Mouse (Mus musculus) hindbrain, embryonic 11.5 days (tissue): Measurements from ENCODE around the gene Vezf1. TPM values are rescaled to one million over a fixed set of nuclear protein-coding genes. Genes with fewer than 3 reads are reported as not detected.

Experiments
- ATAC-seq: fragments of 200-750 bp; cut with Nextera tagmentation; 2 replicates; pipeline ENCODE4 v1.8.0; 2017; ENCODE audit warnings: mild to moderate bottlenecking, moderate TSS enrichment, moderate library complexity; ENCODE audit not compliant: low FRiP score
- DNase-seq: peaks from one replicate; pipeline ENCODE4 v3.0.0-alpha.2; 2015; ENCODE audit warnings: low spot score
- H3K27ac ChIP-seq: fragments of 300-500 bp; sonication (generic); 2 replicates; pipeline ENCODE4 v1.5.1; 2014; ENCODE audit warnings: mild to moderate bottlenecking, low read depth, low read length
- H3K27me3 ChIP-seq: fragments of 300-500 bp; sonication (generic); 2 replicates; pipeline ENCODE4 v1.6.1; 2014; ENCODE audit warnings: mild to moderate bottlenecking, low read length, moderate library complexity, mixed read lengths; ENCODE audit not compliant: control insufficient read depth, insufficient read depth
- H3K36me3 ChIP-seq: fragments of 300-500 bp; sonication (generic); 2 replicates; pipeline ENCODE4 v1.6.1; 2014; ENCODE audit warnings: mild to moderate bottlenecking, low read length, moderate library complexity, mixed read lengths; ENCODE audit not compliant: control insufficient read depth, insufficient read depth
- H3K4me1 ChIP-seq: fragments of 300-500 bp; sonication (generic); replicated peaks from 2 replicates; pipeline ENCODE4 v1.6.1; 2014; ENCODE audit warnings: low read length, mixed read lengths; ENCODE audit not compliant: control insufficient read depth, insufficient read depth
- H3K4me2 ChIP-seq: fragments of 300-500 bp; sonication (generic); replicated peaks from 2 replicates; pipeline ENCODE4 v1.6.1; 2014; ENCODE audit warnings: mild to moderate bottlenecking, low read depth, low read length
- H3K4me3 ChIP-seq: fragments of 300-500 bp; sonication (generic); 2 replicates; pipeline ENCODE4 v1.5.1; 2014; ENCODE audit warnings: low read depth, low read length
- H3K9ac ChIP-seq: fragments of 300-500 bp; sonication (generic); 2 replicates; pipeline ENCODE4 v1.6.1; 2014; ENCODE audit warnings: low read depth, low read length
- H3K9me3 ChIP-seq: fragments of 300-500 bp; sonication (generic); 2 replicates; pipeline ENCODE4 v1.6.1; 2016; ENCODE audit warnings: low read length; ENCODE audit not compliant: control insufficient read depth
- WGBS: fragments of 180-500 bp; shearing (Covaris S2); extraction: QIAGEN DNeasy Blood & Tissue Kit; methylation state at CpG from one replicate; pipeline ENCODE4 v1.1.7; 2014; 5-methylcytosine and 5-hydroxymethylcytosine counted together
- polyA plus RNA-seq: library from polyadenylated mRNA; unstranded; fragments of >200 nt; fragmentation: Nextera tagmentation; extraction: Ambion mirVana; gene quantifications from 2 replicates; pipeline ENCODE4 v1.2.1, GENCODE M21; 2014

The Vezf1 gene
- polyA plus RNA-seq, 1 experiment from 2014 or later, result 80.7 TPM

GRCm38 (mm10) chr11:88061892-88062625 is 6.0 kb upstream of the Vezf1 start:
- Histone ChIP-seq H3K9ac (no peak overlapping the region), H3K27me3 (no peaks in the 10 kb centered on the region), H3K4me2 (no peak overlapping the region), H3K9me3 (no peaks in the 10 kb centered on the region), H3K27ac (no peak overlapping the region), H3K4me1 (no peaks in the 10 kb centered on the region), H3K4me3 (no peak overlapping the region), H3K36me3 (no peaks in the 10 kb centered on the region)
- ATAC-seq, result no peak
- 82% methylated on average over 2 of the region's 2 CpGs for WGBS
- DNase-seq, result no peak

GRCm38 (mm10) chr11:88065732-88066131 is 2.3 kb upstream of the Vezf1 start:
- Histone ChIP-seq H3K9ac (no peak overlapping the region), H3K36me3 (no peaks in the 10 kb centered on the region), H3K4me3 (no peak overlapping the region), H3K4me1 (0 out of 2 replicates have a peak, but pooled peaks cover 3% of the 10 kb centered on the region), H3K27ac (no peak overlapping the region), H3K27me3 (no peaks in the 10 kb centered on the region), H3K4me2 (no peak overlapping the region), H3K9me3 (no peaks in the 10 kb centered on the region)
- ATAC-seq (no peak), DNase-seq (no peak)

- Histone ChIP-seq H3K9me3 (no peaks in the 10 kb centered on the region), H3K9ac (peak overlapping the region; percentile 100), H3K4me3 (peak overlapping the region; percentile 97), H3K4me2 (peak overlapping the region; percentile 66), H3K27ac (peak overlapping the region; percentile 99), H3K27me3 (no peaks in the 10 kb centered on the region), H3K36me3 (no peaks in the 10 kb centered on the region), H3K4me1 (0 out of 2 replicates have a peak, but pooled peaks cover 6% of the 10 kb centered on the region)
- DNase-seq (no peak), ATAC-seq (no peak)
- 4% methylated on average over 8 of the region's 8 CpGs for WGBS
These were observed 891 bp upstream of the Vezf1 start for GRCm38 (mm10) chr11:88067191-88067585.

GRCm38 (mm10) chr11:88068411-88069245 is 549 bp downstream of the Vezf1 start:
- Histone ChIP-seq H3K9me3 (no peaks in the 10 kb centered on the region), H3K27me3 (no peaks in the 10 kb centered on the region), H3K9ac (peak overlapping the region; percentile 100), H3K4me3 (peak overlapping the region; percentile 97), H3K27ac (peak overlapping the region; percentile 99), H3K36me3 (no peaks in the 10 kb centered on the region), H3K4me2 (peak overlapping the region; percentile 53), H3K4me1 (0 out of 2 replicates have a peak, but pooled peaks cover 8% of the 10 kb centered on the region)
- peak; percentile 74 for ATAC-seq
- DNase-seq, result peak; percentile 68
- 1% methylated on average over 50 of the region's 92 CpGs for WGBS

GRCm38 (mm10) chr11:88069246-88069570 is 1.1 kb downstream of the Vezf1 start:
- H3K36me3 ChIP-seq, result no peaks in the 10 kb centered on the region
- peak overlapping the region; percentile 99 for H3K27ac ChIP-seq
- peak overlapping the region; percentile 97 for H3K4me3 ChIP-seq
- DNase-seq, result no peak
- peak overlapping the region; percentile 53 for H3K4me2 ChIP-seq
- no peaks in the 10 kb centered on the region for H3K9me3 ChIP-seq
- WGBS, result under 1% methylated on average over 12 of the region's 12 CpGs
- no peaks in the 10 kb centered on the region for H3K27me3 ChIP-seq
- 0 out of 2 replicates have a peak, but pooled peaks cover 8% of the 10 kb centered on the region for H3K4me1 ChIP-seq
- ATAC-seq, result no peak
- H3K9ac ChIP-seq, result peak overlapping the region; percentile 100

GRCm38 (mm10) chr11:88070392-88070791 is 2.3 kb downstream of the Vezf1 start:
- Histone ChIP-seq H3K27ac (0 out of 2 replicates have a peak overlapping the region, but pooled peaks have one; percentile 1), H3K9me3 (no peaks in the 10 kb centered on the region), H3K9ac (peak overlapping the region; percentile 40), H3K4me2 (peak overlapping the region; percentile 53), H3K27me3 (no peaks in the 10 kb centered on the region), H3K4me1 (0 out of 2 replicates have a peak, but pooled peaks cover 8% of the 10 kb centered on the region), H3K4me3 (peak overlapping the region; percentile 97), H3K36me3 (no peaks in the 10 kb centered on the region)
- no peak for DNase-seq
- 34% methylated on average over 4 of the region's 4 CpGs for WGBS
- no peak for ATAC-seq

GRCm38 (mm10) chr11:88071113-88071512 is 3.0 kb downstream of the Vezf1 start:
- Histone ChIP-seq H3K9ac (peak overlapping the region; percentile 40; the same call in 1 of the 2 replicates), H3K4me1 (0 out of 2 replicates have a peak, but pooled peaks cover 8% of the 10 kb centered on the region), H3K4me2 (peak overlapping the region; percentile 53), H3K27me3 (no peaks in the 10 kb centered on the region), H3K36me3 (no peaks in the 10 kb centered on the region), H3K27ac (no peak overlapping the region), H3K4me3 (peak overlapping the region; percentile 97; the same call in 1 of the 2 replicates), H3K9me3 (no peaks in the 10 kb centered on the region)
- DNase-seq, result no peak
- 54% methylated on average over 5 of the region's 5 CpGs for WGBS
- no peak for ATAC-seq

- Histone ChIP-seq H3K27me3 (no peaks in the 10 kb centered on the region), H3K4me3 (no peak overlapping the region), H3K4me1 (0 out of 2 replicates have a peak, but pooled peaks cover 8% of the 10 kb centered on the region), H3K9ac (no peak overlapping the region), H3K9me3 (no peaks in the 10 kb centered on the region), H3K36me3 (peaks cover 3% of the 10 kb centered on the region; the same call in 1 of the 2 replicates), H3K27ac (no peak overlapping the region), H3K4me2 (no peak overlapping the region)
- WGBS, result 91% methylated on average over 14 of the region's 14 CpGs
- ATAC-seq (no peak), DNase-seq (no peak)
These were observed 5.3 kb downstream of the Vezf1 start for GRCm38 (mm10) chr11:88073343-88073875.
